Mouse (Mus musculus): ENCODE results near the gene Oca2. TPM values are rescaled to one million over a fixed set of nuclear protein-coding genes. Genes with fewer than 3 reads are reported as not detected.

Oca2 gene
- polyA plus RNA-seq, 2 experiments from 2014 or later = not detected

DNA sequence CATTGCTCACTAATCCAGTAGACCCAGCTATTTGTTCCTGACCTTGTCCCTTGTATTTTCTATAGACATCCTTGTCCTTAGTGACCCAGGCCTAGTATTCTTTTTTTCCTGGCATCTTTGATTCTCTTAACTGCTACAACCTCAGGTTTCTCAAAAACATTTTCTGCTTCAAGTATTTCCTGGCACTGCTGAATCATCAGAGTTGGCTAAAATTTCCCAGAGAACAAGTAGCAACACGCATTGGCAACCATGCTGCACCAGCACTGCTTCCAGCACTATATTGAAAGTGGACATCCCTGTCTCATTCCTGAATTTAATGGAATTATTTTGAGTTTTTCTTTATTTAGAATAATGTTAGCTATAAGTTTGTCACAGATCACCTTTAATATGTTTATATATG is 143.1 kb downstream of the Oca2 start:
- no peak for ATAC-seq

DNA sequence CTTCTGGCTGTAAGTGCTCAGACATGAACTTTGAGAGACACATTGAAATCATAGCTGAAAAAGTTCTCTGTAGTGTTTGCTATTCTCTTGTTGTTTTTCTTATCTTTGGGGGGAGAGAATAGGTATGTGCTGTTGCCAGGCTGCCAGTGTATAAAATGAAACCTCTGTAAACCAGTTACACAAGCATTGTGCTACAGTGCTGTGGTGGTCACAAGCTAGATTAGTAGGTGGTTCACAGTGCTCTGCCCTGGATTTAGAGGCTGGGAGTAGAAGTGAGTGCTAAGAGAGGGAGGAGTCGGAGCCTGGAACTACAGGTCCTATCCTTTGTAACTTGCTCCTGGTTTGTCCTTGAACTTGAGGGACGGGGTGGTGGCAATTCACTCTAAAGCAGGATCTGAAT is 148.7 kb downstream of the Oca2 start:
- ATAC-seq = no peak

DNA sequence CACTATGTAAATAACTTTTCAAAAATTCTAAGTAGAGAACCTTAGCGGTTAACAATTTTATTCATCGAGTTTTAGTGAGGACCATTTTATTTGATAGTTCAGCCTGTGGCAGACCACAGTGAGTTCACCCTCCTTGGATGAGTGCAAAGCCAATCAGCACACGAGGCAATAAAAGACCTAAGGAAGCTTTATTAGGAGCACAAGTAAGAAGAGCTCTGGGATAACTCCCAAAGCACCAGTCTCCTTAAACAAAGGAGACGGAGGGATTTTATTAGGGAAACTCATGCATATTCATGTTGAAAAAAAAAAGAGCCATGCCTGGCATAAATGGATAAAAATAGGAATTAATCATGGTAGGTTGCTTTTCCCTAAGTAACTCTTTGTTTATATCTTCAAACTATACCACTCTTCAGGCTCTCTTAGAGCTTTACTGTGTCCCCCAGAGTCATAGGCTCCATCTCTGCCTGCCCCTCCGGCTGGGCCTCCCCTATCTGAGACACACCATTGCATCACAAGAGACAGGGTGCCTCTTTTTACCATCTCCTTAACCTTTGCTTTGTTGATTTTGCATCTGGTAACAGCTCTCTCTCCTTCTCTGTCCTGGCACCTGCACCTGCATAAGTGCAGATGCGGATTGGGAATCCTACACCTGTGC is 178.7 kb downstream of the Oca2 start:
- no peak for ATAC-seq

DNA sequence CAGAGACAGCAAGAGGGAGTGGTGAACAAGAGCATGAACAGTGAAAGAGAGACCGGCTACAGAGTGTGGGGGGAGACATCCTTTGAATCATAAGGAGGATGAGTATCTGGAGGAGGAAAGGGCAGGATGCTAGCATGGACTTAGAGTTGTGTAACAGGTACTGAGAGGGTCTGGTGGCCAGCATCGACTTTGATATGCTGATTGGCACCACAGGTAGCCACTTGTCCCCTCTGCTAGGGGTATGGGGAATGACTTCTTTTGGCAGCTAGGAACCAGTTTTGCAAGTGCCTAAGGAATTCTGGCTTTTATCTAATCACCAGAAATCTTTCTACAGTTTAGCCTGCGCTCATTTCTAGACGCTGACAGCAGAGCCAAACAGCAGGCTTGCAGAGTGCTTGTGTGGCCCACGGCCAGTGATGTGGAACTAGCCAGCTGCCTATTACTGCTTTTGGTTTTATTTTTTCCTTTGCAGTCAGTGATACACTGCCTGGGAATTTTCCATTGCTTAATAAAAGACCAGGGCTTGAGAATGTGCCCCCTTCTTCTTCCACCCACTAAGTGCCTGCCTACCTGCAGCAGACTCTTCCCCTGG is 179.8 kb downstream of the Oca2 start:
- no peak for ATAC-seq

DNA sequence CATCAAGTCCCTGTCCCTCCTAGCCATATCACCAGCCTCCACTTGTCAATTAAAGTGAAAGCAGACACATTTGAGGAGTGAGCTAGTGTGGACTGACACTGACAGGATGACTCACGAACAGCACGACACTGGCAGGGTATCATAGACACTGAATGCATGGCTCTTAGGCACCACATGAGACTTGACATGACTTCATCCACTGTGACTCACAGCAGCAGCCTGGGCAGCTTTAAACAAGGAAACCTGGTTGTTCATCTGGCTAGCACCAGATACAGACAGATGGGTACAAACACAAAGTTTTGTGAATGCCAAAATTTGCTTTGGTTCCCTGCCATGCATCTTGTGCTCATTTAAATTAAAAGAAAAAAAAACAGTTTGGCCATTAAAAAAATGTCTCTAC is 182.4 kb downstream of the Oca2 start:
- no peak for ATAC-seq

DNA sequence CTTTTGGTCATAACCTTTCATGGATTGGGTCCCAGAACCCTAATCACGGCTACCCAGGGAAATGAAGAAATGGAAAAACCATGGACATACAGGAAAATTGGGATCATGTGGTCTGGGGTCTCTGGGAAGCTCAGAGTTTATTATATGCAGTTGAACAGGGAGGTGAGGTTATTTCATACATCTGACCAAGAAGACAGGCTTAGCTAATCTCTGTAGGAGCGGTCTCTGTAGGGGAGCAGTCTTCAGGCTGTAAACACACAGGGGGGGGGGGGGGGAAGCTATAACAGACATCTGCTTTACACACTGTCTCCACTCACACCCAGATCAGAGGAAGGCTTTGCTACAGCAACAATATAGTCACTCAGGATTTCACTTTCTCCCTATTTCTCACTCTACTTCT is 184.0 kb downstream of the Oca2 start:
- ATAC-seq = no peak

DNA sequence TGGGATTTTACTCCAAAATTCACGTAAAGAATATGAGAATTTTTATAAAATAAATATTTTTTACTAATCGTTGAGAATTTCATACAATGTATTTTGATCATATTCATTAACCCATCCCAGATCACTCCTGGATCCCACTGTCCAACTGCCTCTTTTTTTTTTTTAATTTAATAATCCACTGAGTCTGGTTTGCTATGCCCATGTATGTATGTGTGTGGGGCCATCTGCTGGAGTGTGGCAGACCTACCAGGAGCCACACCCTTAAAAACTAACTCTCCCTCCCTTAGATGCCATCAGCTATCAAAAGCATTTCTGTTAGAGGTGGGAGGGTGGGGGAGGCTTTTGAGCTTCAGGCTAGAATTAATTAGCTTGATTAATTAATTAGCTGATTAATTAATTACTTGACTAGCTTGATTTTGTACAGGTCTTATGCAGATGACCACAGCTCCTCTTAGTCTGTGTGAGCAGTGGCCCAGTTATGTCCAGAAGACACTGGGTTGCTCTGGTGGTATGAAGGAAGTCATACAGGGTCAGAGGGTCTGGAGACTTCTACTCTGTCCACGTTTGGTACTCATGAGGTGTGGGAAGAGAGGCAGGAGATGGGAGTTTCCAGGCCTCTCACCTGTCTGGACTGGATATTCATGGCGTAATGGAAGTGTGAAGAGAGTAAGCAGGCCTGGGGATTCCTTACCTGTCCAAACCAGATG is 221.4 kb downstream of the Oca2 start:
- ATAC-seq = no peak

DNA sequence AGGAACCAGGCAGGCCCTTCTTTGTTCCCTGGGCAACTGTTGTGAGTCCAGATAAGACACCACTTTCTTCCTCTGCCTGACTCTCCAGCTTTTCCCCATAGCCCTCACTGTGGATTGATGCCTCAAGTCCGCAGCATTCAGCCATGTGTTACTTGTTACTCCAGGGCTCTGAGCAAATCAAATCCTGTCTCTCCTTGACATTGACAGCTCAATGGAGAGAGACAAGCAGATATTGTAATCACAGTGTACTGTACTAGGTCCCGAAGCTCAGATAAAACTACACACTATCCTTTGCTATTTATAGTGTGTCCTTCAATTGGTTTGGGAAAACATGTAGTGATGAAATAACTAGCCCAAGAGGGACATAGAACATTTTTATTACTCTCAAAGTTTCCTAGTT is 258.7 kb downstream of the Oca2 start:
- ATAC-seq = no peak

DNA sequence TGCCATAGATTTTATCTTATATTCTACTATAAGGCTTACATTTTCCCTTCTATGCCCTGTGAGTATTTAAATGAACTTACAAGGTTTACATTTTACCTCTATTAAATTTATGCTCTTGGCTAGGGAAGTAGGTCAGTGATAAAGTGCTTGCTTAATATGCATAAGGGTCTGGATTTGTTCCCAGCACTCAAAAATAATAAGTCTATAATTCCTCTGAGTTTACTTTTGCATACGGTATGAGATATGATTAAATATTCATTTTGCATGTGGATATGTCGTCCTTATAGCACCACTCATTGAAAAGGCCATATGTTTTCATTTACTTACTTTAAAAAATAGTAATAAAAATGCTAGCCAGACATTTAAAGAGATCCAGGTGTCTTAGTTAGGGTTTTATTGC is 259.8 kb downstream of the Oca2 start:
- ATAC-seq = no peak

DNA sequence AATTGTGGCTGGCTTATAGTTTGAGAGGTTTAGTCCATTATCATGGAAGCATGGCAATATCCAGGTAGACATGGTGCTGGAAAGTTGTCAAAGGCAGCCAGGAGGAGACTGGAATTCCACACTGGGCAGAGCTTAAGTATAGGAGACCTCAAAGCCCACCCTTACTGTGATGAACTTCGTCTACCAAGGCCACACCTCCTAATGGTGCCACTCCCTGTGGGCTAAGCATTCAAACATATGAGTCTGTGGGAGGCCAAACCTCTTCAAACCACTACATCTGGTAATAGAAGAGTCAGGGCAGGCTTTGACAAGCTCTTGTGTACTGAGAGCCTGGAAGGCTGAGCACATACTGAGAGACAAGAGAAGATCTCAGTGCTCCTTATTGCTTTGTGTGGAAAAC is 260.2 kb downstream of the Oca2 start:
- ATAC-seq = no peak

DNA sequence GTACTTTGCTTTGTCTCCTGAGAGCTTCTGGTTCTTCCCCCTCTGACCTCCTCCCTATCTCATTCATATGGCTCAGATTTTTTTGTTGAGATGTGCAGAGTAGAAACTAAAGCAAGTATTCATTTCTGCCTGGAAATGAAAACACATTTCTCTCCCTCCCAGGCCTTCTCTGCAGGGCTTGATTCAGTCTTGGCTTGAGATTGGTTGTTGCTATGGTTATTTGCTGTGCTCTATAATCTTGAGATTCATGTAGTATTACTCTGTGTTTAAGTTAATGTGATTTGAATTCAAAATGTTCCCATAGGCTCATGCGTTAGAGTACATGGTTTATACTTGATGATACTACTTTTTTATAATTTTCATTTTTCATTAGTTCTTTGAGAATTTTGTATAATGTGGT is 260.9 kb downstream of the Oca2 start:
- no peak for ATAC-seq

DNA sequence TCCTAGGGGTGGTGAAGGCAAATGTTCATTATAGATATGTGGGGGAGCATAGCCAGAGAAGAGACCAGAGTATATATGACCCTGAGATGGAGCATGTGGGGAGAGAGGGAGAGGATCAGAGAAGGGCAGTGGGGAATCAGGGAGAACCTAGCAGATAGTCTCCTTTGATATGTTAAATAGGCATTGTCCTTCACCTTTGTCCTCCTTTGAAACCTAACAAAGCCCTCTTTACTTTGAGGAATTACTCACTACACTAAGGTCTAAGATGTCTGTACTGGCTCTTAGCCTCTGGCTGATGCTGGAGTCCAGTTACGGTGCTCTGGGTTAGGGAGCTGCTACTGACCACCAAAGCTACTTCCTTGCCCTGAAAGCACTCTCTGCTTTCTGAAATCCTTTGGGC is 279.0 kb downstream of the Oca2 start:
- no peak for ATAC-seq

DNA sequence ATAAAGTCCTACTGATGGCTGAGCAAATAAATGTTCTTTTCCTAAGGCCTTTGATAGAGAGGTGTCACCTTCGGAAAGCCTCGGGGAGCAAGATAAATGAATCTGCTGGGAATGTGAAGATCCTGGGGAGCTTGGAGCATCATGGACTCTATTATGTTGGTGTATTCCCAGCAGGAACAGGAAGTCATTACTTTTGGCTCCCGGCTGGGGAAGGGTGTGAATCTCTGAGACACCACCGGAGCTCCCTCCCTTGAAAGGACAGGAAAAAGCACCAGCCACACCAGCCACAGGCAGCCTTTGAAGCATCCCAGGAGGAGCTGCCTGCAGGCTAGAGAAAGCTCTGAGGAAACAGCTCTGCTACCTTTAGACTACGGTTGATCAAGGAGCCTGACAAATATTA is 280.2 kb downstream of the Oca2 start:
- ATAC-seq = no peak

DNA sequence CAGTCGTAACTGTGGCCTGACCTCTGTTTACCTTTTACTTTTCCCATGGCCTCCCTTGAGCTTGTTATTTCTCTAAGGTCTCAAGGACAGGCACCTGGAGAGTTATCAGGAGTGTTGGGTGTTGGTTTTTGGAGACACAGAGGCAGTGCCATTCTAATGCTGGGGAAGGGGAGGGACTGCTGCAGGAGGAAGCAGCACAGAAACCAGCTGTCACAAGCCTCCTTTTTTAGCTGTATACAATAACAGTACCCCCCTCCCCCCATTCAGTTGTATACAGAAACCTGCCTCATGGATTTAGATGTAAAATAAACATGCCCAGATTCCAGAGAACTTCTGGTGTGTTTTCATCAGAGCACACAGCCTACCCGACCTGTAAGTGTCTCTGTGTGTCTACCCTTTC is 295.3 kb downstream of the Oca2 start:
- ATAC-seq = no peak

DNA sequence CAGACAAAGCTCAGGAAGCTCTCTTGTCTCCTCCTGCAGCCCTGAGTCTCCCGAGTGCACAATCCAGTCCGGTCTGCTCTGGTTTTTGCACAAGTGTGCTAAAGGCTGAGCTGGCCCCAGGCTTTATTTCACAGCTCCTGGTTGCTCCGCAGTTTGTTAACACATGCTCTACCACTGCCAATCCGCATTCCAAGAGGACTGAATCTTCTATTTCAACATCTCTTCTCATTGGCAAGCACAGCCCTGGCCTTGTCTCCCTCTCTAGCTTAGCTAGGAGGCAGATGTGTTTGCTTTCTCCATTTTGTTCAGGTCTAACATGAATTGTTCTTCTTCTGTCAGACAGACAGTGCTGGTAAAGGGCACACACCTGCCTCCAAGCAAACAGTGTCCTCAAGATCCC is 309.7 kb downstream of the Oca2 start:
- no peak for ATAC-seq

DNA sequence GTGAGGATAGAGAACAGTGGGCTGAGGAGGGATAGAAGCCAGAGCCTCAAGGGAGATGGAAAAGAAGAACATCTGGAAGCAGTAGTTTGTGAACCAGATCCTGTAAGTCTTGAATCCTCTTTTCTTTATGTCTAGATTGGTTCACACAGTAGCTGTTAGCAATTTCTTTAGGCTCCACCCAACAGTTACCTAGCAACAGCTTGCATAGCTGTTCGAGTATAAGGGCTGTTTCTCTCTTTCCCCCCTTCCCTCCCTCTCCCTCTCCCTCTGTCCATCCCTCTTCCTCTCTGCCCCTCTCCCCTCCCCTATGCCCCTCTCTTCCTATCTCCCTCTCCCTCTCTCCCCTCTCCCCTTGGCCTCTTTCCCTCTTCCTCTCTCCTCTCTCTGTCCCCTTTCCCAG is 312.2 kb downstream of the Oca2 start:
- ATAC-seq = no peak

Other genes with a start within 250 kb of the Oca2 start
- under 1 TPM in 1 of 2 experiments, not detected in 1; 0.54 TPM for gene Nipa1, start 219.8 kb upstream of the Oca2 start, polyA plus RNA-seq (2017; shearing (Covaris generic))
- 10 to 100 TPM; 19.4 to 25.6 TPM for gene Herc2, start 189.6 kb upstream of the Oca2 start, polyA plus RNA-seq (2017; shearing (Covaris generic))

Data from activated CD4-positive, CD25-positive, alpha-beta regulatory T cell, adult 4 months (primary cell).